Comparison of ENCODE assay signal across 8 mouse cellular contexts in the genomic region with DNA sequence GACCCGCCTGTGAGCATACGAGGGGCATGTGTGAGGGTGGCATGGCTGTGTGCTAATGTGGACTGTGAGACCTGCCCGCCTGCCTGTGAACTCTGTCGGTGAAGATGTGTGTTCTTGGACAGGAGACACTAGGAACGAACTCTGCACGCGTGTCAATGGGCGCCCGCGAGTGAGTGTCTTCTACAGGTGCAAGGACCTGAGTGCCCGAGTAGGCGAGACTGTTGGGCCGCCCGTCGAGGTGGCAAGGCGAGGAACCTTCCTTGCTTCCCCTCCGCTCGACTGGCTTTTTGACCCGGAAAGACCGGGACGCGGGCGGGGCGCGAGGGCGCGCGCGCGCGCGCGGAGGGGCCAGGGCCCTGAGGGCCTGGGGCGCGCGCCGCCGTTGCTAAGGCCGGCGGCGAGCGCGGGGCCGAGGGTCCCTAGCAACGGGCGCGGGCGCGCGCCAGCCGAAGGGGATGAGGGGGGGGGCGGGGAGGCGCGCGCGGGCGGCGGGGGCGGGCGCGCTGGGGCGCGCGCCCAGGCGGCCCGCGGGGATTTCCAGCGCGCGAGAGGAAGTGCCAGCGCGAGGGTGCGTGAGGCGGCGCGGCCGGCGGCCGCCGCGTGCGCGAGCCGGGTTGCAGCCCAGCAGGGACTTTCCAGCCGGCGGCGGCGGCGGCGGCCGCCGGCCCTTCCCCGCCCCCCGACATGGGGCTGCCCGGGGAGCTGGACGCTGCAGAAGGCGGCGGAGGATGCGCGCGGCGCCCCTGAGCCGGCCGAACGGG. TPM values are rescaled to one million over a fixed set of nuclear protein-coding genes. Genes with fewer than 3 reads are reported as not detected.
DNase-seq lines count a peak whose midpoint lies in the region; ATAC-seq lines count a peak whose summit lies in the region.

Traf3 (plus strand) TSS at position 540 of the 761 bp plus-strand sequence.

- peak; percentile 15 for DNase-seq in adipocyte (ENCODE audit: low spot score)
- peak; percentile 73 to 81 for DNase-seq in cerebellum, postnatal 25 days
- peak; percentile 77 to 78 for DNase-seq in gastrocnemius, postnatal 4 days (ENCODE audit: low spot score in 2 of 2)
- DNase-seq in limb, embryonic 10.5 days (ENCODE audit: low spot score), result peak; percentile 82
- peak; percentile 98 for DNase-seq in midbrain, embryonic 11.5 days (ENCODE audit: low spot score, missing footprints)
- DNase-seq in right cerebral cortex, postnatal 36 days (ENCODE audit: low spot score in 2 of 2), result peak; percentile 36 to 43

- no peaks in the 10 kb centered on the region for H3K36me3 ChIP-seq in intestine, embryonic 15.5 days
- H3K36me3 ChIP-seq in limb, embryonic 10.5 days, result peaks cover 6% of the 10 kb centered on the region; the same call in 1 of the 2 replicates
- H3K36me3 ChIP-seq in midbrain, embryonic 11.5 days (ENCODE audit: control insufficient read depth, insufficient read depth, low read length), result no peaks in the 10 kb centered on the region

- peaks cover 28% of the 10 kb centered on the region for H3K4me1 ChIP-seq in intestine, embryonic 15.5 days (replicated peaks)
- peaks cover 51% of the 10 kb centered on the region for H3K4me1 ChIP-seq in limb, embryonic 10.5 days
- peaks cover 35% of the 10 kb centered on the region for H3K4me1 ChIP-seq in midbrain, embryonic 11.5 days (ENCODE audit: control insufficient read depth, insufficient read depth, low read length)

- H3K27me3 ChIP-seq in intestine, embryonic 15.5 days (replicated peaks), result no peaks in the 10 kb centered on the region
- no peaks in the 10 kb centered on the region for H3K27me3 ChIP-seq in limb, embryonic 10.5 days (ENCODE audit: low read depth, poor library complexity, severe bottlenecking)
- H3K27me3 ChIP-seq in midbrain, embryonic 11.5 days (ENCODE audit: control insufficient read depth, insufficient read depth, low read length), result no peaks in the 10 kb centered on the region

- no peaks in the 10 kb centered on the region for H3K9me3 ChIP-seq in intestine, embryonic 15.5 days
- H3K9me3 ChIP-seq in limb, embryonic 10.5 days (replicated peaks), result no peaks in the 10 kb centered on the region
- no peaks in the 10 kb centered on the region for H3K9me3 ChIP-seq in midbrain, embryonic 11.5 days (ENCODE audit: control insufficient read depth, low read length)

- WGBS in intestine, embryonic 15.5 days, result 6% methylated on average over 59 of the region's 105 CpGs
- 4% methylated on average over 89 of the region's 105 CpGs for WGBS in limb, embryonic 10.5 days
- 5% methylated on average over 58 of the region's 105 CpGs for WGBS in midbrain, embryonic 11.5 days

- peak within 1 kb of the TSS; percentile 82 for H3K4me2 ChIP-seq in intestine, embryonic 15.5 days (replicated peaks)
- H3K4me2 ChIP-seq in midbrain, embryonic 11.5 days, result peak within 1 kb of the TSS; percentile 88

- H3K4me3 ChIP-seq in intestine, embryonic 15.5 days (replicated peaks), result peak within 1 kb of the TSS; percentile 78
- H3K4me3 ChIP-seq in limb, embryonic 10.5 days, result peak within 1 kb of the TSS; percentile 85
- peak within 1 kb of the TSS; percentile 83 for H3K4me3 ChIP-seq in midbrain, embryonic 11.5 days (ENCODE audit: low read depth, low read length)

- peak within 1 kb of the TSS; percentile 72 for H3K9ac ChIP-seq in intestine, embryonic 15.5 days
- H3K9ac ChIP-seq in midbrain, embryonic 11.5 days (ENCODE audit: low read length), result peak within 1 kb of the TSS; percentile 89

- H3K27ac ChIP-seq in intestine, embryonic 15.5 days, result peak within 1 kb of the TSS; percentile 79
- peak within 1 kb of the TSS; percentile 93 for H3K27ac ChIP-seq in limb, embryonic 10.5 days
- peak within 1 kb of the TSS; percentile 76 for H3K27ac ChIP-seq in midbrain, embryonic 11.5 days (ENCODE audit: low read depth, low read length)

- peak; percentile 79 for ATAC-seq in intestine, embryonic 15.5 days
- peak; percentile 55 for ATAC-seq in midbrain, embryonic 11.5 days (ENCODE audit: low FRiP score)
- no peak for ATAC-seq in erythroid progenitor cell, adult 5-6 weeks (replicated peaks; ENCODE audit: low FRiP score, poor library complexity, severe bottlenecking)

RNA-seq across cellular contexts. Expression of gene Traf3, which starts in this region (rescaled TPM):
- total RNA-seq in gastrocnemius, postnatal 4 days (2021), result 10 to 100 TPM; 31.4 to 36.9 TPM
- polyA plus RNA-seq in intestine, embryonic 15.5 days (2015; fragmentation: Nextera tagmentation; extraction: Ambion mirVana), result 6.9 and 7.8 TPM in 2 replicates
- polyA plus RNA-seq in limb, embryonic 10.5 days (2016; fragmentation: Nextera tagmentation; extraction: Ambion mirVana), result 9.6 and 10.9 TPM in 2 replicates
- polyA plus RNA-seq in midbrain, embryonic 11.5 days (2014; fragmentation: Nextera tagmentation; extraction: Ambion mirVana), result 11.6 and 14.0 TPM in 2 replicates
- 1.8 and 2.5 TPM in 2 replicates for total RNA-seq in erythroid progenitor cell, adult 5-6 weeks (2015; ENCODE audit: low replicate concordance)
- 1.9 and 2.3 TPM in 2 replicates for total RNA-seq in erythroid progenitor cell, adult 5-6 weeks (2017; ENCODE audit: low replicate concordance)

Comparison
In these comparisons a context has a peak if more than half of its experiments do, and no peak if none do; other contexts are left out.
1. RNA of gene Traf3 (total RNA-seq): 31.4 to 36.9 TPM in gastrocnemius, postnatal 4 days; 1.8 to 2.5 TPM in erythroid progenitor cell, adult 5-6 weeks; every median in the first group is over 4 times any median in the second.
2. DNase-seq: peak in every context shown above with its lines; median percentile 98 in midbrain, embryonic 11.5 days; 82 in limb, embryonic 10.5 days; 78 in gastrocnemius, postnatal 4 days; 77 in cerebellum, postnatal 25 days; 40 in right cerebral cortex, postnatal 36 days; 15 in adipocyte.
3. Peak in every context shown above with its lines, with median percentiles within 50 percentile points of each other: H3K27ac ChIP-seq and H3K4me3 ChIP-seq.